Mouse (Mus musculus): ENCODE measurements at regions not wholly inside any gene's neighbourhood (a gene's known extent, or its start where the extent isn't known, plus 50 kb on each side); places are given as distances from the start of the nearest gene placed in this dataset.
A peak's percentile ranks its signal among the peaks of the same experiment; 100 is the strongest.

DNA sequence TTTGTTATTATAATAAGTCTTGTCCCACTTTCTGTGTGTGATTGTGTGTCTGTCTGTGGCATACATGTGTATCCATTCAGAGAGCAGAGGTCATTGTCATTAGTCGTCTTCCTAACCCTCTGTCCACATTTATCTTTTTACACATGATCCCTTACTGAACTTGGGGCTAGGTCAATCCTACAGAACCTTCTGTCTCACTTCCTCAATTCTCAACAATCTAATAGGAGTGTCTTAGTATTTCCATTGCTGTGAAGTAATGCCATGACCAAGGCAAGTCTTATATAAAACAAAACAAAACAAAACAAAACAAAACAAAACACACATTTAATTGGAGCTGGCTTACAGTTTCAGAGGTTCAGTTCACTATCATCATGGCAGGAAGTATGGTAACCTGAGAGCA is 237.5 kb upstream of the Marcks start:
- TF ChIP-seq TCF12 (IDR thresholded peaks at IDR 0.05; ENCODE audit: insufficient read depth, poor library complexity, severe bottlenecking) (no peak), POLR2A (IDR thresholded peaks at IDR 0.05; ENCODE audit: insufficient read length, low read depth) (no peak), MYOG (IDR thresholded peaks at IDR 0.05; ENCODE audit: control insufficient read depth in 1 of 3, insufficient read depth in 1 of 3, insufficient read length in 2 of 3, low read depth in 2 of 3) (no peak), TCF3 (IDR thresholded peaks at IDR 0.05; ENCODE audit: insufficient read length, low read depth) (no peak), CEBPB (IDR thresholded peaks at IDR 0.05; ENCODE audit: insufficient read depth, poor library complexity, severe bottlenecking) (no peak), MYOD1 (IDR thresholded peaks at IDR 0.05; ENCODE audit: control insufficient read depth in 1 of 3, insufficient read length in 2 of 3, low read depth in 2 of 3) (no peak), REST (IDR thresholded peaks at IDR 0.05; ENCODE audit: insufficient read depth, insufficient read length) (no peak), SRF (IDR thresholded peaks at IDR 0.05; ENCODE audit: control insufficient read depth, insufficient read length, low read depth) (no peak), POLR2AphosphoS2 (IDR thresholded peaks at IDR 0.05; ENCODE audit: insufficient read length, low read depth) (no peak), USF1 (IDR thresholded peaks at IDR 0.05; ENCODE audit: low read depth) (no peak)
- Histone ChIP-seq H3K36me3 (ENCODE audit: control insufficient read depth, insufficient read depth) (no peaks in the 10 kb centered on the region), H3K4me3 (no peak overlapping the region), H3K79me2 (ENCODE audit: control insufficient read depth, insufficient read depth) (no peaks in the 10 kb centered on the region), H3ac (ENCODE audit: control insufficient read depth, insufficient read length) (no peak overlapping the region), H3K27me3 (ENCODE audit: control insufficient read depth, insufficient read depth, insufficient read length) (no peaks in the 10 kb centered on the region), H3K4me2 (ENCODE audit: low read depth) (no peak overlapping the region)

- TF ChIP-seq E2F4 (IDR thresholded peaks at IDR 0.05; ENCODE audit: insufficient read depth) = no peak
- Histone ChIP-seq H3K36me3 (ENCODE audit: control insufficient read depth, insufficient read depth) (no peaks in the 10 kb centered on the region), H3K27me3 (ENCODE audit: control insufficient read depth, insufficient read depth, insufficient read length) (no peaks in the 10 kb centered on the region), H3ac (ENCODE audit: control insufficient read depth, insufficient read length) (no peak overlapping the region), H3K4me2 (ENCODE audit: low read depth) (no peak overlapping the region), H3K4me3 (no peak overlapping the region), H3K79me2 (ENCODE audit: control insufficient read depth, insufficient read depth) (no peaks in the 10 kb centered on the region)
Measured at GRCm38 (mm10) chr10:37375648-37376047, 236.9 kb upstream of the Marcks start.

DNA sequence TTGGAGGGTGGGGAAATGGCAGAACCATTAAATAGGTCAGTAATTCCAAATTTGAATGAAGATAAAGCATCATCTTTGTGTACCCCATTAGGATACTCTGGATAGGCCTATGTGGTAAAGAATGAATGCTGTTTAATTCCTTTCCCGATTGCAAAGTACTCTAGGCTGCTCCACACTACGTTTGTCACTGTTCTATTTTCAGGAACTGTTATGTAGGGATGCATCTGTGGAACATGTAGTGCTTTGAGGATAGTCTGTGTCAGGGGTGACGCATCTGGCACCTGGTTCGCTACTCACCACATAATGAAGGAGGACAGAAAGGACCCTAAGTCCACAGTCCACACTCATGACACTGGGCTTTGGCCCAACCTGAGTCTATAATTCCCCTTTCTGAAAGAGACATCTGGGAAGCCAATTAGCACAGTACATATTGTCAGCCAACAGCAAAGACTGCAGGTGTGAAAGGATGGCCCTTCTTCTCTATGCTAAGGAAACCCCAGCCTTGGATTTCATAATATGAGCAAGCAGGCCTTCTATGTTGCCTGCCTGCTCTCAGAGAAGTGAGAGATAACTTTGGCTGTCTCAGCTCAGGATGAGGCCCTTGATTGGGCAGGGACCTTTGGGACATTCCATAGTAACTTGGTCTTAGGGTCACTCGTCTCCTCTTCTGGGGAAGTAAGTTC is 230.4 kb upstream of the Marcks start:
- Histone ChIP-seq H3K4me2 (ENCODE audit: low read depth) (no peak overlapping the region), H3K36me3 (ENCODE audit: control insufficient read depth, insufficient read depth) (no peaks in the 10 kb centered on the region), H3K79me2 (ENCODE audit: control insufficient read depth, insufficient read depth) (no peaks in the 10 kb centered on the region), H3K4me3 (no peak overlapping the region), H3K27me3 (ENCODE audit: control insufficient read depth, insufficient read depth, insufficient read length) (no peaks in the 10 kb centered on the region), H3ac (ENCODE audit: control insufficient read depth, insufficient read length) (no peak overlapping the region)
- TF ChIP-seq CEBPB (IDR thresholded peaks at IDR 0.05; ENCODE audit: insufficient read depth, poor library complexity, severe bottlenecking) (no peak), POLR2AphosphoS2 (IDR thresholded peaks at IDR 0.05; ENCODE audit: insufficient read length, low read depth) (no peak), E2F4 (IDR thresholded peaks at IDR 0.05; ENCODE audit: insufficient read depth) (no peak), USF1 (IDR thresholded peaks at IDR 0.05; ENCODE audit: low read depth) (no peak), POLR2A (IDR thresholded peaks at IDR 0.05; ENCODE audit: insufficient read length, low read depth) (no peak), MYOG (IDR thresholded peaks at IDR 0.05; ENCODE audit: control insufficient read depth in 1 of 3, insufficient read depth in 1 of 3, insufficient read length in 2 of 3, low read depth in 2 of 3) (no peak), MYOD1 (IDR thresholded peaks at IDR 0.05; ENCODE audit: control insufficient read depth in 1 of 3, insufficient read length in 2 of 3, low read depth in 2 of 3) (no peak), SRF (IDR thresholded peaks at IDR 0.05; ENCODE audit: control insufficient read depth, insufficient read length, low read depth) (no peak), MAX (IDR thresholded peaks at IDR 0.05; ENCODE audit: low read depth) (no peak), REST (IDR thresholded peaks at IDR 0.05; ENCODE audit: insufficient read depth, insufficient read length) (no peak), TCF3 (IDR thresholded peaks at IDR 0.05; ENCODE audit: insufficient read length, low read depth) (no peak), TCF12 (IDR thresholded peaks at IDR 0.05; ENCODE audit: insufficient read depth, poor library complexity, severe bottlenecking) (no peak)

- Histone ChIP-seq H3K4me3 (no peak overlapping the region), H3K79me2 (ENCODE audit: control insufficient read depth, insufficient read depth) (no peaks in the 10 kb centered on the region), H3K4me2 (ENCODE audit: low read depth) (no peak overlapping the region), H3K27me3 (ENCODE audit: control insufficient read depth, insufficient read depth, insufficient read length) (no peaks in the 10 kb centered on the region), H3K36me3 (ENCODE audit: control insufficient read depth, insufficient read depth) (no peaks in the 10 kb centered on the region), H3ac (ENCODE audit: control insufficient read depth, insufficient read length) (no peak overlapping the region)
- TF ChIP-seq CEBPB (IDR thresholded peaks at IDR 0.05; ENCODE audit: insufficient read depth, poor library complexity, severe bottlenecking) (peak; percentile 78), SRF (IDR thresholded peaks at IDR 0.05; ENCODE audit: control insufficient read depth, insufficient read length, low read depth) (no peak)
Measured at GRCm38 (mm10) chr10:37367796-37368195, 229.1 kb upstream of the Marcks start.

DNA sequence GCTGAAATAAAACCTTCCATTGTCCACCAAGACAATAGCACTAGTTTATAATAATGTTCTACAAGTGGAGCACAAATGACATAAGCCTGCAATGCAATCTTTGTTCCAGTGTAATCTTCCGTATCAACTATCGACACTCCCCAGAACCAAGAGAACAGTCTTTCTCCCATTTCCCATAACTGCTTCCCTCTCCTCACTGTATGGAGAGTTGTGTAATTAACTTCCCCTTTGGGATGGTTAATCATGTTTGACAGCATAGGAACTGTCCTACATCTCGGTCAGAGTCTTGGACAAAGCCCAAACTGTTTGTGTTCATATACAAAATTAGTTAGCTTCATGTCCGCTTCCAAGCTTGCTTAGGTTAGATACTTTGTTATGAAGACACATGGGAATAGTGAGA is 225.8 kb upstream of the Marcks start:
- no peak for TF ChIP-seq MYOD1 (IDR thresholded peaks at IDR 0.05; ENCODE audit: control insufficient read depth in 1 of 3, insufficient read length in 2 of 3, low read depth in 2 of 3)
- H3K4me3 ChIP-seq = no peak overlapping the region
- H3K79me2 ChIP-seq (ENCODE audit: control insufficient read depth, insufficient read depth) = no peaks in the 10 kb centered on the region
- no peaks in the 10 kb centered on the region for H3K27me3 ChIP-seq (ENCODE audit: control insufficient read depth, insufficient read depth, insufficient read length)
- no peak overlapping the region for H3K4me2 ChIP-seq (ENCODE audit: low read depth)
- no peaks in the 10 kb centered on the region for H3K36me3 ChIP-seq (ENCODE audit: control insufficient read depth, insufficient read depth)
- no peak overlapping the region for H3ac ChIP-seq (ENCODE audit: control insufficient read depth, insufficient read length)

DNA sequence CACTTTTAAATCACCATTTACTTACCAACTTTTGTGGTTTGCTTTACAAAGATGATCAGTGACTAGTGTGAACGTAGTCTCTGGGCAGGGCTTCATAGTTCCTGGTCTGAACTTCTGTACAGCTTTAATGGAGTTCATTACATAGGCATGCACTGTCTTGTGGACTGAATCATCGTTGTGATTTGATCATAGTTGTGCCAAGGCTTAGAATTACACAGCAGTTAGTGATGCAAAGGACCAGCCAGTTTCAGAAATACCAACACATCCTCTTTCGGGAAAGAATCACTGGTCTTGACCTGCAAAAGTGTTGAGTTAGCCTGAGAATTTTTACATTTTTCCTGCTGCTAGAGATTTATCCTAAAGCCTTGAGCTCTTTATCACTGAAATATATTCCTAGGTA is 222.3 kb upstream of the Marcks start:
- H3K4me3 ChIP-seq = no peak overlapping the region
- no peaks in the 10 kb centered on the region for H3K27me3 ChIP-seq (ENCODE audit: control insufficient read depth, insufficient read depth, insufficient read length)
- no peaks in the 10 kb centered on the region for H3K36me3 ChIP-seq (ENCODE audit: control insufficient read depth, insufficient read depth)
- H3K79me2 ChIP-seq (ENCODE audit: control insufficient read depth, insufficient read depth) = no peaks in the 10 kb centered on the region
- no peak overlapping the region for H3ac ChIP-seq (ENCODE audit: control insufficient read depth, insufficient read length)
- TF ChIP-seq CEBPB (IDR thresholded peaks at IDR 0.05; ENCODE audit: insufficient read depth, poor library complexity, severe bottlenecking) = peak; percentile 62; the same call in 1 of the 2 replicates
- no peak for TF ChIP-seq MYOD1 (IDR thresholded peaks at IDR 0.05; ENCODE audit: control insufficient read depth in 1 of 3, insufficient read length in 2 of 3, low read depth in 2 of 3)
- H3K4me2 ChIP-seq (ENCODE audit: low read depth) = no peak overlapping the region

Measured in myocyte (in vitro differentiated cells).